Mouse (Mus musculus) spleen, adult 2 months (tissue): ENCODE results near the gene Lin37. TPM values are rescaled to one million over a fixed set of nuclear protein-coding genes. Genes with fewer than 3 reads are reported as not detected.

ENCODE experiments used
- DNase-seq, 2 experiments: peaks; one replicate each; pipeline versions ENCODE4 v3.0.0 to v3.0.0-alpha.2; 2012 to 2021; ENCODE audit warnings: low spot score in 2 of 2, low read depth in 1 of 2
- H3K27ac ChIP-seq: fragments of 200-500 bp; 2 replicates; pipeline ENCODE4 v1.5.1; 2012; ENCODE audit warnings: low read length, inconsistent platforms; ENCODE audit not compliant: insufficient read depth
- H3K27me3 ChIP-seq: fragments of 200-500 bp; 2 replicates; pipeline ENCODE4 v1.6.1; 2012; ENCODE audit warnings: mild to moderate bottlenecking, moderate library complexity, low read length, inconsistent platforms; ENCODE audit not compliant: control insufficient read depth, insufficient read depth
- H3K36me3 ChIP-seq: fragments of 200-500 bp; 2 replicates; pipeline ENCODE4 v1.6.1; 2012; ENCODE audit warnings: mild to moderate bottlenecking, low read length, inconsistent platforms; ENCODE audit not compliant: control insufficient read depth, insufficient read depth
- H3K4me1 ChIP-seq: fragments of 200-500 bp; 2 replicates; pipeline ENCODE4 v1.6.1; 2011; ENCODE audit warnings: inconsistent platforms; ENCODE audit not compliant: control insufficient read depth, insufficient read depth, insufficient read length
- H3K4me3 ChIP-seq: fragments of 200-500 bp; 2 replicates; pipeline ENCODE4 v1.5.1; 2011; ENCODE audit warnings: mild to moderate bottlenecking, inconsistent platforms; ENCODE audit not compliant: insufficient read depth, insufficient read length; ENCODE audit errors: extremely low read depth
- CTCF ChIP-seq: fragments of 200-500 bp; IDR thresholded peaks from 2 replicates; pipeline ENCODE4 v1.5.1; 2011; ENCODE audit warnings: mild to moderate bottlenecking, inconsistent platforms; ENCODE audit not compliant: insufficient read depth, insufficient read length, insufficient replicate concordance; ENCODE audit errors: extremely low read depth
- POLR2A ChIP-seq: fragments of 200-500 bp; IDR thresholded peaks from 2 replicates; pipeline ENCODE4 v1.6.1; 2011; ENCODE audit warnings: low read depth, low read length, inconsistent platforms
- WGBS: fragments of 180-500 bp; shearing (Covaris S2); methylation state at CpG from one replicate; pipeline ENCODE4 v1.1.7; 2018; 5-methylcytosine and 5-hydroxymethylcytosine counted together
- polyA plus RNA-seq: library from polyadenylated mRNA; depleted of rRNA; stranded (reverse); fragments of >200 nt; gene quantifications from 2 replicates; pipeline ENCODE4 v1.2.3, GENCODE M21; 2012

The Lin37 gene
- polyA plus RNA-seq, 1 experiment, result 34.9 TPM

GRCm38 (mm10) chr7:30526399-30526798 lies 33.2 kb downstream of the Lin37 start:
- DNase-seq, result no peak
- WGBS, result 93% methylated on average over 17 of the region's 17 CpGs

GRCm38 (mm10) chr7:30525954-30526353 lies 33.7 kb downstream of the Lin37 start:
- H3K27ac ChIP-seq, result no peak overlapping the region
- H3K4me3 ChIP-seq, result no peak overlapping the region
- H3K36me3 ChIP-seq, result peaks cover 3% of the 10 kb centered on the region
- DNase-seq, result no peak
- no peaks in the 10 kb centered on the region for H3K27me3 ChIP-seq
- 91% methylated on average over 10 of the region's 10 CpGs for WGBS
- H3K4me1 ChIP-seq, result no peaks in the 10 kb centered on the region
- TF ChIP-seq CTCF, result no peak

More at GRCm38 (mm10) chr7:30526399-30526798, 33.2 kb downstream of the Lin37 start:
- H3K4me3 ChIP-seq, result no peak overlapping the region
- H3K27ac ChIP-seq, result no peak overlapping the region
- peaks cover 3% of the 10 kb centered on the region for H3K36me3 ChIP-seq
- TF ChIP-seq CTCF (no peak), POLR2A (no peak)
- no peaks in the 10 kb centered on the region for H3K27me3 ChIP-seq
- no peaks in the 10 kb centered on the region for H3K4me1 ChIP-seq

GRCm38 (mm10) chr7:30524487-30524886 lies 35.2 kb downstream of the Lin37 start:
- Histone ChIP-seq H3K4me3 (no peak overlapping the region), H3K4me1 (no peaks in the 10 kb centered on the region), H3K27ac (no peak overlapping the region), H3K36me3 (no peaks in the 10 kb centered on the region; the same call in none of the 2 replicates), H3K27me3 (no peaks in the 10 kb centered on the region)
- TF ChIP-seq CTCF (no peak), POLR2A (no peak)
- DNase-seq, result no peak
- WGBS, result 43% methylated on average over 6 of the region's 6 CpGs

- Histone ChIP-seq H3K36me3 (no peaks in the 10 kb centered on the region; the same call in 1 of the 2 replicates), H3K27ac (no peak overlapping the region), H3K27me3 (no peaks in the 10 kb centered on the region), H3K4me3 (no peak overlapping the region), H3K4me1 (no peaks in the 10 kb centered on the region)
- TF ChIP-seq POLR2A, result no peak
- TF ChIP-seq CTCF, result no peak
- no peak for DNase-seq
- 93% methylated on average over 10 of the region's 10 CpGs for WGBS
Measured at GRCm38 (mm10) chr7:30522871-30523270, 36.8 kb downstream of the Lin37 start.

- no peak for DNase-seq
- no peak for TF ChIP-seq POLR2A
- no peak for TF ChIP-seq CTCF
- Histone ChIP-seq H3K27me3 (no peaks in the 10 kb centered on the region), H3K27ac (no peak overlapping the region), H3K4me1 (no peaks in the 10 kb centered on the region), H3K36me3 (no peaks in the 10 kb centered on the region; the same call in 1 of the 2 replicates), H3K4me3 (no peak overlapping the region)
- 91% methylated on average over 5 of the region's 5 CpGs for whole genome bisulfite sequencing
Measured at GRCm38 (mm10) chr7:30520856-30521255, 38.8 kb downstream of the Lin37 start.

GRCm38 (mm10) chr7:30520396-30520795 lies 39.2 kb downstream of the Lin37 start:
- H3K27me3 ChIP-seq, result no peaks in the 10 kb centered on the region
- no peak overlapping the region for H3K4me3 ChIP-seq
- no peak for DNase-seq
- no peaks in the 10 kb centered on the region for H3K36me3 ChIP-seq
- no peaks in the 10 kb centered on the region for H3K4me1 ChIP-seq
- TF ChIP-seq POLR2A (no peak), CTCF (no peak)
- WGBS, result 65% methylated on average over 4 of the region's 4 CpGs
- H3K27ac ChIP-seq, result no peak overlapping the region

GRCm38 (mm10) chr7:30518325-30518724 lies 41.3 kb downstream of the Lin37 start:
- 53% methylated on average over 8 of the region's 8 CpGs for WGBS
- H3K36me3 ChIP-seq, result no peaks in the 10 kb centered on the region
- H3K27ac ChIP-seq, result no peak overlapping the region
- no peak for TF ChIP-seq POLR2A
- TF ChIP-seq CTCF, result no peak
- H3K4me3 ChIP-seq, result no peak overlapping the region
- no peaks in the 10 kb centered on the region for H3K27me3 ChIP-seq
- no peaks in the 10 kb centered on the region for H3K4me1 ChIP-seq
- no peak for DNase-seq
